Mouse (Mus musculus) inflammation-experienced regulatory T-cells, adult 6 months (primary cell): ENCODE results near the gene Ipmk. TPM values are rescaled to one million over a fixed set of nuclear protein-coding genes. Genes with fewer than 3 reads are reported as not detected.

ENCODE experiments used
- ATAC-seq: one replicate; pipeline ENCODE4 v1.8.0; 2017
- polyA plus RNA-seq, 3 experiments: library from polyadenylated mRNA; unstranded; fragments of 100-300 nt; shearing (Covaris generic); gene quantifications; one replicate each; pipeline ENCODE4 v1.2.1; 2017

The Ipmk gene
- polyA plus RNA-seq, 3 experiments from 2014 or later = 3.3 to 5.9 (median 5.4) TPM

DNA sequence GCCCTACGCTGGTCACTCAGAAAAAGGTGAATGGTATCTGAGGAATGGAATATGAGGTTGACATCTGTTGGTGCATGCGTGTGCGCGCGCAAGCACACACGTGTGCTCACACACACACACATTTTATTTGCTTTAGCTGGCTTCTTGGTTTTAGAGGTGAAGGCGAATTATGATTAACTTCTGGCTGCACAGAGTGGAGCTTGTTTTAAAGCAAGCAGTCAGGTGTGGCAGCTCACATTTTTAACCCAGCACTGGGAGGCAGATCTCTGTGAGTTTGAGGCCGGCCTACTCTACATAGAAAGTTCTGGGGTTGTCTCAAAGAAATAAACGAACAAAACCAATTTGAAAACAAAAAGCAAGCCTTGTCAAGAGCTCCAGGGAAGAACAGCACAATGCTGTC, 6.3 kb upstream of the Ipmk start:
- no peak for ATAC-seq

DNA sequence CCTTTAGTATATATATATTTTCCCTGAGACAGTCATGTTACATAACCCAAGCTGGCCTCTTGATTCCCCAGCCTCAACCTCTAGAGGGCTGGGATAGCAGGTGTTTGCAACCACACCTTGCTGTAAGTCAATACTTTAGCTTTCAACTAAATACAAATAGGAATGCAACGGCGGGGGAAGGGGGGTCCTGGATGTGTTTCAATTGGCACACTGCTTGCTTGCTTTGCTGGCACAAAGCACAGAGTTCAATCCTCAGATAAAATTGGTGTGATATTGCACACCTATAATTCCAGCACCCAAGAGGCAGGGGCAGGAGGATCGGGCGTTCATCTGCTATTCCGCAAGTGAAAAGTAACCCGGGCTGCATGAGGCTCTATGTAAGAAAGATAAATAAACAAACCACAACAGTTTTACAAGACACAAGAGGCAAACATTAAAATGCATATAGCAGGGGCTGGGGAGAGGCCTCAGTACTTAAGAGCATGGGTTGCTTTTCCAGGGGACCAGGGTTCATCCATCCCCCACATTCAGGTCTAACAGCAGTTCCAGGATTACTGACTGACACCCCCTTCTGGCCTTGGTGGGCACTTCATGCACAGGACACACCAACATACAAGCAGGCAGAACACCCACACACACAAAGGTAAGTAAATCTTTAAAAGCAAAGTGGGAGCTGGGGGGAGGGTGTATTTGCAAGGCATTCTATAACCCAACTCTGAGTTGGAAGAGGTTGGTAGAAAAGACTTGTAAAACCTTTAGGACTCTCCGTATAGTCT, 5.3 kb upstream of the Ipmk start:
- ATAC-seq = no peak

DNA sequence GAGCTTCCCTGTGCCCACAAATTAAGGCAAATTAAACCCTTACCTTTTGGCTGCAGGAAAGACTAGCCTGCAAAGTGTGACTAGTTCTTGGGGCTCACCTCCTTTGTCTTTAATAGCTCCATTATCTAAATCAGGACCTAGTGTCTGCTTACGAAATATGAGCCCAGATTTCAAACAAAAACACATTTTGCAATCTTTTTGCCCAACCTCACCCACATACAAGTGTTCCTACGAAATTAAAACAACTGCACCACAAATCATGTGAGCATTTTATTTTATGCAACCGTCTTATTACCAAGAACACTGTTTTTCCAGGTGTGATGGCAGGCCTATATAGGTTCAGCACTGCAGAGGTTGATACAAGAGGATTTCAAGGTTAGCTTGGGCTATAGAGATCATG, 4.4 kb upstream of the Ipmk start:
- no peak for ATAC-seq

DNA sequence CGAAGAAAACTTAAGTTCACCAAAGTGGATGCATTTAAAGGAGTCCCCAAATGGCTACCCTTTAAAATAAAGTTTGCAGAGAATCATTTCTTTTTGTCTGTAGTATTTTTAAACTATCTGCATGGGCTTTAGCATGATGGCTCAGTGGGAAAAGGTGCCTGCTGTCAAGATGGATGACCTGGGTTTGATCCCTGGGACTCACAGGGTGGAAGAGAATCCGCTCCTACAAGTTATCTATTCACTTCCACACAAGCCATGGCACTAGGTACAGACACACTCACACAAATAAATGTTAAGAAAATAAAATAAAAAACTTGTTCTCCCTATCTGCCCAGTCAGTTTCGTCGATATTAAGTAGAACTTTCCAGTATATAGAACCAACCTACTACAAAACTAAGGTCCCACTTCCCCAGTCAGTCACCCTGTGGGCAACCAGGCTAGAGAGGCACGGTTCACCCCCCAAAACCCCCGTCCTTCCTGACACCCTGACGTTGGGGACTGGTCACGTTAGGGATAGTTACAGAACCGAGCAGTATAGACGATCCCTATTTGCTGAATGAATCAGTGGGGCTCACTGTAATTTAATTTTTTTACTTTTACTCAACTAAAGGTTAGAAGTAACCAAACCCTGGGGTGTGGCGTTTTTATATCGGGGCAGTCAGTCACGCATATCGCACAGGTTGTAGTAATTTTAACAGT, 3.8 kb upstream of the Ipmk start:
- ATAC-seq = no peak

DNA sequence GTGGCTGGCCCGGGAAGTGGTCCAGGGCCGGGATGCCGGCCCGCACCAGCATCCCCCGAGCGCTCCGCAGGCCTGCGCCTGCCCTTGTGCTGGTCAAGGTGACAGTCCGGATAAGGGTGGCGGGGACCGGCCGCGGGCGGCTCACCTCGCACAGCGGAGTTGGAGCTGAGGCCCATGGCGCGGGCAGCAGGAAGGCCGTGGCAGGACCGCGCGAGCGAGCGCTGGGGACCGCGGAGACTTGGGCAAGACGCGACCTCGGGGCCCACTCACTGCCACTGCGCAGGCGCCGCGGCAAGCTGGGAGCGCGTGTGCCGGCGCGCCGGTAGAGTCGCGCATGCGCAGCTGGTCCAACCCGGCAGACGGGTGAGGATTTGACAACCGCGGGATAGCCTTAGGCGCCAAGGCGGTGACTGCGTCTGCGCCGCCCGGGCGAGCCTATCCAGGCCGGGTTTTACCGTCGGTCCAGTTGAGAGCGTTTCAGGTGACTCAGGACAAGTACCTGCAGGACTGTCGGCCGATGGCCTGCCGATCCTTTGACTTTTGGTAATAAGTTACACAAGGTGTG, 2.9 kb upstream of the Ipmk start, which contains the start of gene Cisd1:
TSS of gene Cisd1 (minus strand) at position 376 of the 565 bp plus-strand sequence.
- peak; percentile 55 for ATAC-seq

DNA sequence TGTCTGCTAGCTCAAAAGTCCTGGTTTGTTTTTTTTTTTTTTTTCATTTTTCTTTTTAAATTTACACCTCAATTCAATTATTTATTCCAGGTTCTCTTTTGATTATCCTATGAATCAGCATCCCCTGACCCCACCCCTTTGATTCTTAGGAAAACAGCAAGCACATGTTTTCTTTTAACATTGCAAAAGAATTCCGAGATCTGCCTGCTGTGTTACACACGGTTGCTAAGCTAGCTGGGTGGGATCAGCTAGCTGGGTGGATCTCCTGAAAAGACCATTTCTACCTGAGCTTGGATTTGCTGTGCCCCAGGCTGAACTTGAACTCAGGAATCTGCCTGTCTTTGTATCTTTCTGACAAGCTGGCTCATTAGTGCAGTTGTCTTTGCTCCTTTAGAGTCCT, 1.5 kb upstream of the Ipmk start:
- ATAC-seq = no peak

DNA sequence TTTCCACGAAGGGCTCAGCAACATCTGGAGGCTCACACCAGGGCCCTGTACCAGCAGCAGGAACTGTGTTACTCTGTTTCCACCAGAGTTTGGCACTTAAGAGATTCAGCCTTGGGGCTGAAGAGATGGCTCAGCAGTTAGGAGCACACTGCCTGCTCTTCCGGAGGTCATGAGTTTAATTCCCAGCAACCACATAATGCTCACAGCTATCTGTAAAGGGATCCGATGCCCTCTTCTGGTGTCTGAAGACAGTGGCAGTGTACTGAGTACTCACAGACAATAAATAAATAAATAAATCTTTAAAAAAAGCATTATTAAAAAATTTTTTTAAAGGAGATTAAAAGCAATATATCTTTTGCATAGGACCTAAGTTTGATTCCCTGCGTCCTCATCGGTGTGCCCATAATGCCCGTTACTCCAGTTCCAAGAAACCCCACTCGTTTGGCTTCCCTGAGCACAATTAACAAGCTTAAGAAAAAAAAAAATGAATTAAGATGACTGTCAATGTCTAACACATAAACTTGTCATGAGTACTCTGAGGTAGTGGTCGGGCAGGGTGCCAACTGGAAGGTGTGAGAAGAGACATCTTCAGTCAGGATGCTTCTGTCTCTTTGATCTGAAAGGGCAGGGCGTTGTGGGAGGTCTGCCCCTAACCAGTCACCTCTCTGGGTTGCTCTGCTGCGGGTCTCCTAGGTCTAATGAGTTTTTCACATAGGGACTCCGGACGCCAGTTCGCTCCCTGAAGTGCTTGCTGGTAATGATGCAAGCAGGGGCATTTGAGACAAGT, 648 bp upstream of the Ipmk start:
- ATAC-seq = peak; percentile 70

DNA sequence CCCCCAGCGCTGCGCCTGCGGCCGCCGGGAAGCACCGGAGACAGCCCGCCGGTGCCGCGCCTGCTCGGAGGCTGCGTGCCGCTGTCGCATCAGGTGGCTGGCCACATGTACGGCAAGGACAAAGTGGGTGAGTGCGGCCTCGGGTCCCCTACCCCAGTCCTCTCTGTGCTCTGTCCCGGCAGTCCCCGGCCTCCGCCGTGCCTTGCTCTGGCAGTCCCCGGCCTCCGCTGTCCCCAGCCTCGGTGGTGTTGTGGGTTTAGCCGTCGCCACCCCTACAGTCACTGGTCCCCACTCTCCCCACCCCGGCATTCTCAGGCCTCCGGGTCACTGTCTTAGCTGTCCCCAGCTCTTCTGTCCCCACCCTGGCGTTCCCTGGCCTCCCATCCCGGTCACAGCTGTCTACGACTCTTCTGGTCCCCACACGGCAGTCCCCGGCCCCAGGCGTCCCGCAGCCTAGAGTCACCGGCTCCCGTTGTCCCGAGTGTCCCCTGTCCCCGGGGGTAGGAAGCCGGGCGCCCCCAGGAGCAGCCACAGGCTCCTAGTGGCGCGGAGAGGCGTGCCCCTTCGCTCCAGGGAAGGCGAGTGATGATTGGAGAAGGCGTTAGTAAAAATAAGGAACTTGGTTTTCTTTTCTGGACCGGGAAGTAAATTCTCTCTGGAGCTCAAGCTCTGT, 537 bp downstream of the Ipmk start:
- peak; percentile 3 for ATAC-seq

DNA sequence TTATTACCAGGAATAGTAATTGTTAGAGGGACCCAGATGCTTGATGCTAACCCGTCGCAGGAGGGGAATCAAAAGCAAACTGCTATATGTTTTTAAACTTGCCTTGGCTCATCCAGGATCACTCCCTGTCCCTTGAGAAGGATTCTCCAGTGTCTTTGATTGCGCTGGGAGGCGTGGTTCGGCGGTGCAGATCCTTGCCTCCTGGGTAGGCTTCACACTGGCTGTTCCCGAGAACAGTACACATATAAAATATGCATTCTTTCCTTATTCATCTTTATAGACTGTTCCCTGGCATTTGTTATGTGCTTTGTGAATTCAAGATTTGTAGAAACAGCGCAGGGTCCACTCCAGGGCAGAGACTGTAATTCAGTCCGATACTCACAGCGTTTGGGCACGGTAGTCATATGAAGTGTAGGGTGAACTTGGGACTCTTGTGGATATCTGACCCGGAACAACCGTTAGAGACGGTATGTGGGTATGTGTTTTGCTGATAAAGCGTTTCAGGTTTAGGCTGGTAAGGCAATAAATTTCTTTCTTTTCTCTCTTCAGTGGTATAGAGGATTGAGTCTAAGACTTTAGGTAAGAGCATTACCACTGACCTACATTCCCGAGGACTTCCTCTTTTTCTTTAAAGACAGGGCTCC, 1.2 kb downstream of the Ipmk start:
- ATAC-seq = no peak

DNA sequence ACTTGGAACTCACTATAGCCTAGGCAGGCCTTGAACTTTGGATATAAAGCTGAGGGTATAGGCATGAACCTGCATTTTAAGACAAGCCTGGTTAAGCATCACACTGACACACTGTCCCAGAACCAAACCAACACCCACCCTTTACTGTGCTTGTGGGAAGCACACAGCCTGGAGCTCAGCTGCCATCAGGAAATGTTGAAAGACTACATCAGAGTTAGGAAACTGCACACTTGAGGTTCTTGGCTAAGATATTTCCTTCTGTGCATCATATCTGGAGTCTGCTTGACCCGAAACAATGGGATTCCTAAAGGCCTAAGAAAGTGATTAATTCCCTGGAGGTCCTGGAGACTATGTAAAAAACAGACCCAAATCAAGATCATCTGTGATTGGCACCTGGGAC, 1.7 kb downstream of the Ipmk start:
- no peak for ATAC-seq

DNA sequence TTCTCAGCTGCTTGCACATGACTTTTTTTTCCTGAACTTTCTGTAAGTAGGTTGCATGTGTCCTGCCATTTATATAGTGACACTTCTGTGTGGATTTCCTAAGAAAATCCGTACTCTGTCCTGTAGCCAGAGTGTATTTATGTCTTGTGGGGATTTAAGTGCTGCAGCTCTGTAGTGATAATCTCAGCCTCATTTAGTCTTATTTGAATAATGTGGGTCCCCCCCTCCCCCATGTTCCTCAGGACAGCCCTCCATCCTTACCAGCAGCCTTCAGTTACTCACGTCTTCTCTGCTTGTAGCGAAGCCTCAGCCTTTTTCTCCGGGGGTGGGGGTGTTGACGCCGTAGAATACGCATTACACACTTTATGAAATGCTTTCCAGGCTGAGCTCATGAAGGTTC, 3.7 kb downstream of the Ipmk start:
- no peak for ATAC-seq

DNA sequence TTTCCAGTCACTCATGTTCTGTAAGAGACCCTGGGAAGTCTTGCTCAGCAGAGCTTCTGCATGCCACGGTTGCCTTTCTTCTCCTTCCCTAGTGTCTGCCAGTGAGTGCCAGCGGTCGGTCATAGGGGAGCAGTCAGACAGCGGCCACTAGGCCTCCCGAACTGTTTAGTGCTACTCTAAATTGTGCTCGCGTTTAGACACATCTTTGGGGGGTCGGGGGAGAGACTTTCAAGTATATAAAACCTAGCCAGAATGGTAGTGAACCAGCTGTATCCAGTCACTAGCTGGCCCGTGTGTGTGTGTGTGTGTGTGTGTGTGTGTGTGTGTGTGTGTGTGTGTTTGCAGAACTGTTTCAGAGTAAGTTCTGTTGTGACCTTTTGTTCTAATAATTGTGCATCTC, 6.3 kb downstream of the Ipmk start:
- ATAC-seq = no peak

DNA sequence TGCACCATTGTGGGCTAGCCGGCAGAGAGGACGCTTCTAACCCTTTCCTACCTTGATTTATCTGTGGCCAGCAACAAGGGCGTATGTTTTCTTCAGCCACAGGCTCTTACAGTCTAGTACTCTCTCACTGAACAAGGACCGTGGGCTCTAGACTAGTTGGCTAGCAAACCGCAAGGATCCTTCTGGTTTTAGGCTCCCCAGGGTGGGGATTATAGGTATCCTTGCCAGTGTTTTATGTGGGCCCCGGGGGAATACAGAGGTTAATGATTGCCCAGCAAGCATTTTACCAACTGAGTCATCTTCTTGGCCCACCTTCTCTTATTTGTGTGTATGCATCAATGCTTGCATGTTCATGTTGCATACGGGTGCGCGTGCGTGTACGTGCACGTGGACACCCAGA, 7.4 kb downstream of the Ipmk start:
- no peak for ATAC-seq

DNA sequence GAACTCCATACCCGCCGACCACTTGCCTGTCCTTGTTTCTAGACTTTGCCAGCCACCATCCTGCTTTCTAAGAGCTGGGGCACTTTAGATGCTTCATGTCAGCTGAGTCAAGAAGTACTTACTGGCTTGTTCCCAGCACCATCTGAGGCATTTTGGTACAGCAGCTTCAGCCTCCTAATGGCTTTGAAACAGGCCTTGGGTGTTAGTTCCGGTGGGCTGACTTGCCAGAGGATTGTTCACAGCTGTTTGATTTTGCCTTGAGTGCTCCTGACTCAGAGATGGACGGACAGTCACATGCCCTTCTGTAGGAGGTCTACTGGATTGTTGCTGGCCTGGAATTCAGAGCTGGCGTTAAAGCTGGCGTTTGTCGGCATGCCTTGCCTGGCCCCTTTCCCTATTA, 13.5 kb downstream of the Ipmk start:
- ATAC-seq = no peak

DNA sequence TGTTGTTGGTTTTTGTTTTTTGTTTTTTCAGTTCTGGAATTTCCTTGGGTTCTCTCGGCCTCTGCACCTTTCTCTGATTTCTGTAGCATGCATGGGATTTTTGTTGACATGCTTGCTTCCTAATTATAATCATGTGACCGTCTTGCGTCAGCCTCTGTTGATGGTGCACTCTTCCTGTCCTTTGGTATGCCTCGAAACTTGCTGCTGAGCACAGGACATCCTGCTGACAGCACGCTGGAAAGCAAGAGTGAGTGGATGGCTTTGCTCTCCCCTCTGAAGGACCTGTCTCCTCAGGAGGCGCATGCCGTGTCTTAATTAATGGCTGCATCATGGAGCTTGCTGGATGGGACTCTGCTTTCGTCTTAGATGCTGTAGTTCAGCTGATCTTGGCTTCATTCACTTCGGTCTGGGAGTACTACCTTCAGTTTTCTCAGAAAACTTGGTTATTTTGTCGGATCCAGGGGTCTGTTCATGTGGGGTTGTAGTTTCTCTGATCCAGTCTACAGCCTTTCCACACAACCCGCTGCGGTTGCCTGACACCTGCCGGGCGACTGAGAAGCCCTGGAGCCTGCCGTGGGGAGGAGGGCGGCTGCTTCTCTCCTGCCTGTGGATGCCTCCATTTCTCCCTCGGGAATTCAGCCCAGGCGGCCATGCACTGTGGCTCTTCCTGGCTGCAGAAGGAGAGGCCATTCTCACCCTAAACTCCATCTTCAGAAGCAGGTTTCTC, 14.4 kb downstream of the Ipmk start:
- ATAC-seq = peak; percentile 97

DNA sequence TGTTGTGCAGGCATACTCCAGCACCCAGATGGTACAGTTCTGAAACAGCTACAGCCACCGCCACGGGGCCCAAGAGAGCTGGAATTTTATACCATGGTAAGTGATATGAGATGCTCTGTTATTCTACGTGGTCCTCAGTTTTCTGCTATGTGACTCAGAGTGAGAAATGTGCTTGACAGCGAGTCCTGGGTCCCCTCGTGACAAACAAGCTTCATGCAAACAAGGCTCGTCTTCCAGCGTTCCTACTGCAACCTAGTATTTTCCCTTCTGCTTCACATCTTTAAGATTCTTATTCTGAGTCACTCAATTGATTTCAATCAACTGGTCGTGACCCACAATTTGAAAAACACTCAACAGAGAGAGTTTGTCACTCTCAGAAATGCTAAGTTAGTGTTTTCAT, 15.9 kb downstream of the Ipmk start:
- peak; percentile 22 for ATAC-seq

DNA sequence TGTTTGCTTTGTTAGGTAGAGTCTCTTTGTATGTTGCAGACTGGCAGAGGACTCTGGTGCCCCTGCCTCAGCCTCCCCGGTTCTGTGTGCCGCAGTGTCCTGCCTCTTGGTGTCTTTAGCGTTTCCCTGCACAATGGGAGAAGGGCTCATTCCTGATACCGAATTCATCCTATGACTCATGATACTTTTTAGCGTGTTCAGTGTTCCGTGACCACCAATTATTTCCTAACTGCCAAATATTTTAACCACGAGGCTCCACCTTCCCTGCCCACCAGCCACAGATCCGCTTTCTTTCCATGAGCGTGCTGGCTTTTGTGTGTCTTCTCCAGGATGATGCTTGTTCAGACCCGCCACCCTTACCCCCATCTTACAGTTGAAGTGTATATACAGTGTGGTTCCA, 16.3 kb downstream of the Ipmk start:
- ATAC-seq = no peak

DNA sequence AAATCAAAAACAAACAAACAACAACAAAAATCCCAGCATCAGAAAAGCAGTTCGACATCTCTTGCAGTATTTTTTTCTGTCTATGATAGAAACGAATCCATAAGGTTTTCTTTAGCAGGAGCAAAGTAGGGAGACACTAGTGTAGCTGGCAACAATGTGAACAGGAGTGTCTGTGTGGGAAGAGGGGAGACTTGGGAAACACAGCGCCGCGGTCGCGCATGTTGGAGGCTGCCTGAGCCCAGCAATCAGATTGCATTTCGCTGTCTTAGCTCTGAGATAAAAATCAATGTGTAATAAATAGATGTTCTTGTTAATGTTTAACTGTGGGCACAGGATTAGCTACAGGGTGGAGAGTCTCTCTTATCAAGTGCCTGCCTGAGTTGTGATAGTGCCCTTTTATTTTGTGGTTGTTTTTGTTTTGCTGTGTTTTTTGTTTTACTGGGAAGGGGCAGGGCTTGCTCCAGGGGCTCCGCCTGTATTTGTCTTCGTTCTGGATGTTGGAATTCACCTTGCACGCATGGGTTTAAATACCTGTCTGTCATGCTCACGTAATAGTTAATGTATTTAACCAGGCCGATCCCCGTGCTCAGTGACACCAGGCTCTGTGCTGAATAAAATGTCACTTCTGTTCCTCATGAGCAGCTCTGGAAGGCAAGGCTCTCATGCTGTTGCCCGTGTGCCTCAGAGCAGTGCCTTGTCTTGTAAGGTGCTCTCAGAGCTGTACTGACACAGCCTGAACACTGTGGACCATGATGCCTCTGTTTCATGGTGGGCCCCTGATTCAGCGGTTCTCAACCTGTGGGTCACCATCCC, 20.8 kb downstream of the Ipmk start:
- no peak for ATAC-seq

DNA sequence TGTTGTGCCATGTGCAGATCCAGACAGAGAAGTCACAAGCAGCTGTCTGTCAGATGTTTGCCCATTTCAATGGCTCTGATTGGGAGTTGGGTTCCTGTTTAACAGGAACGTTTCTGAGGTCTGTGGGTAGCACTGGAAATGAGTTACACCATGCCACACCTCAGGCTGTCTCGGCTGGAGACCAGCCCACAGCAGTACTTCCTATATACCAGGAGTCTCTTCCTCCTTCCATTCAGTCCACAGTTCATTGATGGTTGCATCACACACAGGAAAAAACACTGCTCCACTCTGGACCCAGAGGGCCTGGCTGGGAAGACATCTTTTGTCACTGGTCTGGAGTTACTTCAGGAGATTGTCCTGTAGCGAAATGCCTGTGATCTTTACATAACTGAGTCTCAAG, 21.9 kb downstream of the Ipmk start:
- no peak for ATAC-seq

DNA sequence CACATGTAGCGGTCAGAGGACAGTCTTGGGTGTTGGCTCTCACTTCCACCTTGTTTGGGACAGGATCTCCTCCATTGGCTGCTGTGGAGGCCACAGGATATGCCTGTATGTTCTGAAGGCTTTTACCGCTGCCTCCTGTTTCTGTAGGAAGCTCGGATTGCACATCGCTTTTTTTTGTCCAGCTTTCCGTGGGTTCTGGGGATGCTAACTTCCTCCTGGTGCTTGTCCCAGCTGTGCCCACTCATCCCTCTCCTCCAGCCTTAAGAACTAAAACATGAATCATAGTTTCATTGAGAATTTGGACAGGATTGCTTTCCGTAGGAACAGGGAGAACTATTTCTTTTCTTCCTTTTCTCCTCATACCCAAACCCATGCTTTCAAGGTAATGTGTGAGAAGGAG, 24.3 kb downstream of the Ipmk start:
- no peak for ATAC-seq

DNA sequence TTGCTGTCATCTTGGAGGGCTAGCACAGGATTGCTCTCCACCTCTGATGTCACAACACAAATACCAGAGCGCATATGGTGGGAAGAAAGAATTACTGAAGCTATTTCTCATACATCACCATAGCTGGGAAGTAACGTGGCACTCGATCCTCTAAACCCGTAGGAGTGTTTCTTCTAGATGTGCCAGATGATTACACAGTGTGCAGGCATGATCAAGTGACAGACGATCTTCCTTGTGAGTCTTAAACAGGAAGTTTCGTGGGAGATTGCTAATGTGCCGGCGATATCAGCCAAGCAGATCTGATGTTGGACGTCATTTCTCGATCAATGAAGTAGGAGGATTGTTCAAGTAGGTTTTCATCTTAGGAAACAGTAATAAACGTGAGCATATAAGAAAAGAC, 26.1 kb downstream of the Ipmk start:
- ATAC-seq = no peak
